Mouse (Mus musculus) subcutaneous adipose tissue, adult 2 months (tissue): Measurements from ENCODE around the gene Zfp575. TPM values are rescaled to one million over a fixed set of nuclear protein-coding genes. Genes with fewer than 3 reads are reported as not detected.

ENCODE experiments used
- polyA plus RNA-seq: library from polyadenylated mRNA; depleted of rRNA; stranded (reverse); fragments of >200 nt; gene quantifications from 2 replicates; pipeline ENCODE4 v1.2.3, GENCODE M21; 2012; ENCODE audit warnings: low replicate concordance; rRNA removed

The Zfp575 gene
- 0.23 and 1.2 TPM in 2 replicates for polyA plus RNA-seq

GRCm38 (mm10) chr7:24587330-24588105, at the start of gene Zfp575, which contains the start of gene Ethe1:
Zfp575 (minus strand) TSS chr7:24587641.
Ethe1 (plus strand) TSS chr7:24587543.

GRCm38 (mm10) chr7:24636264-24636663, 48.8 kb upstream of the Zfp575 start, which contains the start of gene Lypd3:
Lypd3 (plus strand) TSS chr7:24636550.

GRCm38 (mm10) chr7:24610144-24610878, 22.9 kb upstream of the Zfp575 start, which contains the start of gene Phldb3:
Phldb3 (plus strand) TSS chr7:24610763.

GRCm38 (mm10) chr7:24546068-24546614, 41.3 kb downstream of the Zfp575 start, which contains the start of the genes Pinlyp and Xrcc1:
Pinlyp (minus strand) TSS chr7:24546118.
Xrcc1 (plus strand) TSS chr7:24546289.

Other genes starting within 250 kb of the Zfp575 start
- not detected in 2 replicates for gene Lypd5, start 238.4 kb downstream of the Zfp575 start, polyA plus RNA-seq
- 8.2 and 11.7 TPM in 2 replicates for gene Kcnn4, start 217.4 kb downstream of the Zfp575 start, polyA plus RNA-seq
- 41.9 and 55.8 TPM in 2 replicates for gene Smg9, start 188.0 kb downstream of the Zfp575 start, polyA plus RNA-seq
- gene Irgc1, start 135.3 kb downstream of the Zfp575 start, polyA plus RNA-seq, result 0.09 TPM in 1 of 2 replicates, not detected in the other
- gene Plaur, start 125.2 kb downstream of the Zfp575 start, polyA plus RNA-seq, result 13.8 and 14.6 TPM in 2 replicates
- gene Cadm4, start 105.6 kb downstream of the Zfp575 start, polyA plus RNA-seq, result 4.5 and 10.2 TPM in 2 replicates
- 2.7 and 20.4 TPM in 2 replicates for gene Zfp428, start 80.6 kb downstream of the Zfp575 start, polyA plus RNA-seq
- not detected in 2 replicates for gene AC161166.1, start 75.2 kb downstream of the Zfp575 start, polyA plus RNA-seq
- gene Irgq, start 57.0 kb downstream of the Zfp575 start, polyA plus RNA-seq, result 19.3 and 22.6 TPM in 2 replicates
- gene Pinlyp, start 41.5 kb downstream of the Zfp575 start, polyA plus RNA-seq, result 0.15 TPM in 1 of 2 replicates, not detected in the other
- 38.3 and 65.9 TPM in 2 replicates for gene Xrcc1, start 41.4 kb downstream of the Zfp575 start, polyA plus RNA-seq
- 16.2 and 42.4 TPM in 2 replicates for gene Ethe1, start 98 bp downstream of the Zfp575 start, polyA plus RNA-seq
- gene Phldb3, start 23.1 kb upstream of the Zfp575 start, polyA plus RNA-seq, result 0.92 and 2.6 TPM in 2 replicates
- gene Lypd3, start 48.9 kb upstream of the Zfp575 start, polyA plus RNA-seq, result 0.07 and 0.81 TPM in 2 replicates
- not detected in 2 replicates for gene Tex101, start 89.0 kb upstream of the Zfp575 start, polyA plus RNA-seq
- gene BC049730, start 121.6 kb upstream of the Zfp575 start, polyA plus RNA-seq, result not detected in 2 replicates
- not detected in 2 replicates for gene Gm4763, start 139.3 kb upstream of the Zfp575 start, polyA plus RNA-seq
- 0.10 and 0.41 TPM in 2 replicates for gene Cd177, start 172.7 kb upstream of the Zfp575 start, polyA plus RNA-seq
- 0.72 and 2.0 TPM in 2 replicates for gene Ceacam10, start 189.6 kb upstream of the Zfp575 start, polyA plus RNA-seq